Mouse (Mus musculus) forebrain, embryonic 15.5 days (tissue): ENCODE data around the gene Mettl9. TPM values are rescaled to one million over a fixed set of nuclear protein-coding genes. Genes with fewer than 3 reads are reported as not detected.

Experiments used
- polyA plus RNA-seq: library from polyadenylated mRNA; unstranded; fragments of >200 nt; fragmentation: Nextera tagmentation; extraction: Ambion mirVana; gene quantifications from 2 replicates; pipeline ENCODE4 v1.2.1, GENCODE M21; 2015

Gene Mettl9
- polyA plus RNA-seq, 1 experiment from 2014 or later, result 232 TPM

Other genes with a start within 250 kb of the Mettl9 start
- gene Gm5737, start 222.1 kb upstream of the Mettl9 start, polyA plus RNA-seq, result not detected in 2 replicates
- 33.7 and 35.1 TPM in 2 replicates for gene Eef2k, start 191.6 kb upstream of the Mettl9 start, polyA plus RNA-seq
- 31.6 and 31.9 TPM in 2 replicates for gene Polr3e, start 116.7 kb upstream of the Mettl9 start, polyA plus RNA-seq
- gene Cdr2, start 52.1 kb upstream of the Mettl9 start, polyA plus RNA-seq, result 9.8 and 10.5 TPM in 2 replicates
- gene Mfsd13b, start 51.9 kb upstream of the Mettl9 start, polyA plus RNA-seq, result 0.28 and 0.64 TPM in 2 replicates
- gene Igsf6, start 40.1 kb downstream of the Mettl9 start, polyA plus RNA-seq, result 0.79 and 1.1 TPM in 2 replicates
- 0.06 TPM in 1 of 2 replicates, not detected in the other for gene Otoa, start 47.2 kb downstream of the Mettl9 start, polyA plus RNA-seq